Mouse (Mus musculus) frontal cortex, postnatal 36 days (tissue): ENCODE measurements around the gene Rnf19b.
A peak's percentile ranks its signal among the peaks of the same experiment; 100 is the strongest.

Experiments used
- DNase-seq, 2 experiments: peaks; one replicate each; pipeline ENCODE4 v3.0.0; 2022; ENCODE audit warnings: low spot score in 2 of 2

The Rnf19b gene

GRCm38 (mm10) chr4:129068848-129069247, 10.8 kb downstream of the Rnf19b start:
- DNase-seq, result no peak

GRCm38 (mm10) chr4:129079126-129079525, 21.1 kb downstream of the Rnf19b start:
- no peak for DNase-seq

GRCm38 (mm10) chr4:129081041-129081440, 23.0 kb downstream of the Rnf19b start:
- no peak for DNase-seq

DNA sequence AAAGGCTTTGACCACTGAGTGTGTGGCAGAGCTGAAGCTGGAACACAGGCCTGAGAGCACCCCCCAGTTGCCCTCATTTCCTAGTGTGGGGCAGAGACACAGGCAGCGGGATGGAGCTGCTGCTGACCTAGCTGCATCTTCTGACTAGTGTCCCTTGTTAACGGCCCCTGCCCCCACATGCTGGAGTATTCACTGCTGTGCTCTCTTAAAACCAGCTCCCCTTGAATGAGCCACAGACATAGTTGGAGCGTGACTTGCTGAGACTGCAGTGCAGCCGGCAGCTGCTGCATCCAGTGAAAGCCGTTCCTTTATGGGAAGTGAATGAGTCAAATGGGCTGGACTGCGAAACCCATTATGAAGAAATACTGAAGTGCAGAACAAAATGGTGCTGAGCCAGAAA, 23.4 kb downstream of the Rnf19b start:
- DNase-seq, result peak; percentile 25 to 51

GRCm38 (mm10) chr4:129081939-129082338, 23.9 kb downstream of the Rnf19b start:
- DNase-seq, result no peak

- peak; percentile 60 to 64 for DNase-seq
Measured at GRCm38 (mm10) chr4:129082379-129083115, 24.5 kb downstream of the Rnf19b start.

GRCm38 (mm10) chr4:129084896-129085295, 26.8 kb downstream of the Rnf19b start:
- no peak for DNase-seq

- DNase-seq, result peak; percentile 70 to 86
Measured at GRCm38 (mm10) chr4:129086078-129086477, 28.0 kb downstream of the Rnf19b start.

DNA sequence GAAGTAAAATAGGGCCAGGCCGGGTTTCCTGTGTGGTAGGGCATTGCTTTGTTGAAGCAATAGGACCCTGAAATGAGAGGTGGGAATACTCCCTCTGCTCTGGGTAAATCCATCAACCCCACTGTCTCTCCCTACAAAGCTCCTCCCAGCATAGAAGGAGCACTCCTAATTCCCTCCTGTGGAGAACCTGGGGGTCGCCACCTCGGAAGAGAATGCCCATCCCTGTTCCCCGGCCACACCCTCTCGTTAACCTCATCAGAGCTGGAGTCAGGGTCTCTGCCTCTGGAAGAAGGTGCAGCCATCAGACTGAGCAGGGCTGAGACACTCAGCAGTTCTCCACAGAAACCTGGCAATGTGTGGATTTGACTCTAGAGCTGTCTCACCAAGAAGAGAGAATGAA, 29.8 kb downstream of the Rnf19b start:
- no peak for DNase-seq

GRCm38 (mm10) chr4:129095276-129095675, 37.2 kb downstream of the Rnf19b start:
- no peak for DNase-seq

DNA sequence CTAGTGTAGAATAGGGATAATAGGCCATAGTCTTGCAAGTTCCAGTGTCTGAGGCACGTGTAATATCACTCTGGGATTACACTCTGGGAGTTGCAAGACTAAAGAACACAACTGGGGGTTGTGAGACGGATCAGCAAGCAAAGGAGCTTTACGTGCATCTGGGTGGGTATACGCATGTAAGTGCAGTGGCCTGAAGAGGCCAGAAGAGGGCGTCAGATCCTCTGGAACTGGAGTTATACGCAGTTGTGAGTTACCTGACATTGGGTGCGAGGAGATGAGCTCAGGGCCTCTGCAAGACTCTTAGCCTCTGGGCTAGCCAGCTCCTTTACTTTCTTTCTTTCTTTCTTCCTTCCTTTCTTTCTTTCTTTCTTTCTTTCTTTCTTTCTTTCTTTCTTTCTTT, 38.9 kb downstream of the Rnf19b start:
- DNase-seq, result no peak

- no peak for DNase-seq
Measured at GRCm38 (mm10) chr4:129102133-129102829, 44.2 kb downstream of the Rnf19b start.

DNA sequence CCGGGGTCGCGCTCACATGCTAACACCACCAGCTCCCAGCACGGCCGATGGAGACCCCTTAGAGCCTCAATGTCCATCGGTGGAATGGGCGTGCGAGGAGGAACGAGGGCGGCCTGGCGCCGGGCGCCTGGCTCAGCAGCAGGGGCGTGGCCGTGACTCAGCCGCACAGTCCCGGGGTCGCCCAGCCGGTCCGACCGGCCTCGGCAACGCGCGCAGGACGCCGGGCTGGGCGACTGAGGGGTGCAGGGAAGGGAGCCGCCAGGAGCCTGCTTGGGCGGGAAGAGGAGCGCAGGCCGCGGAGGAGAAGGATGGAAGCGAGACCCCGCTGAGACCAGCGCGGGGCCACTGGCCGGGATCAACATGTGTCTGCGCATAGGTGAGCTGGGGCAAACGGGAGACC, 47.3 kb downstream of the Rnf19b start, which contains the start of gene Tmem54:
Tmem54 (plus strand) TSS at position 193 of the 400 bp plus-strand sequence.
- no peak for DNase-seq

DNA sequence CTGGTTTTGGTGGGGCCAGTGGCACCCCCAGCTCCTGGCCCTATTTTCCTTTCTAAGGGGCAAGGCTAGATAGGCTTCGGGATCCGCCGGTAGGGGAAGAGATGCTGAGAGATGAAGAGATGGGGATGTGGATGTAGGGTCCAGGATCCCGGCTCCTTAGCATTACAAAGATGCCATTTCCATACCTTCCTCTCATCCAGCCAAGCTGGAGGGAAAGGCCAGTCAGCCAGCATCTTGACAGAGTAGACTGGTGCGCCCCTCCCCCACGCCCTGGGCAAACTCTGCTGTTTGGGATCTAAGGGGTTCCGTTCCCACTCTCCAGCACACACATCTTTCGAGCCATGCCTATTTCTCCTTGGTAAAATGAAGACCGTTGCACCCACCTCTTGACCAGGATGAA, 48.0 kb downstream of the Rnf19b start:
- DNase-seq, result no peak

DNA sequence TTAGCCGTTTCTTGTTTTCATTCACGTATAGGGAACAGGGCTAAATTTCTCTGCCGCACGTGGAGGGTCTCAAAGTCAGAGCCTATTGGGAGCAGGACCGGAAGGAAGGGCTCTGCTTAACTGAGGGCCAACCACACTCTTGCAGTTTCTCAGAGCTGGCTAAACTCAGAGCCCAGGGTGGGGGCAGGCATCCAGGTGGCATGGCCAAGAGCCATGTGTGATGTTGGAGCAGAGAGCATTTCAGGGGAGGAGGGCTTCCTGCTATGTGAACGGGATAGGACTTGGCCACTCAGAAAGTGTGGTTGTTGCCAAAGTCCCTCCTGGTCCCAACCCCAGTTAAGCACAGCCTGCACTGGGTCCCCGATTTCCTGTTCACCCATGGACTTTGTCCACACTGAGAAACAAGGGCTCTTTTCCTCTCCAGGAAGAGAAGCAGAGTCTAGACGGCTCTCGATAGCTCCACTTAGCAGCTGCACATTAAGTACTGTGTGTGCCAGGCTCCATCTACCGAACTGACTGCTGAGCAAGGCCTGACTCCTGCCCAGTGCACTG, 49.4 kb downstream of the Rnf19b start:
- no peak for DNase-seq

DNA sequence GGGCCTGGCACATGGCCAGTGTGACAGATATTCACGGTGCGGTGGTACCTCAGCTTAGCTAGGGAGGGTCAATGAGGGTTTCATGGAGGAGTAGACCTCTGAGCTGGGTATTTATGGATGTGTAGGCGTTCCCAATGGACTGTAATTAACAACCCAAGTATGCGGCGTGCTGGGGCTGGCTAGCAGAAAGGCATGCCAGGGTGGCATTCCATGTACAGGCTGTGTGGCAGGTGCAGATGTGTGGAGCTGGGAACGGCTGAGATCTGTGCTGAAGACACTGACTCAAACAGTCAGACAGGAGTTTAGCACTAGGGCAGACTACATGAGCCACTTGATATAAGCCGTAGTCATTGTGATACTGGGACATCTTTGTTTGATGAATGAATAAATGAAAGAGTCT, 50.6 kb downstream of the Rnf19b start:
- no peak for DNase-seq

GRCm38 (mm10) chr4:129110804-129111203, 52.7 kb downstream of the Rnf19b start:
- no peak for DNase-seq

DNA sequence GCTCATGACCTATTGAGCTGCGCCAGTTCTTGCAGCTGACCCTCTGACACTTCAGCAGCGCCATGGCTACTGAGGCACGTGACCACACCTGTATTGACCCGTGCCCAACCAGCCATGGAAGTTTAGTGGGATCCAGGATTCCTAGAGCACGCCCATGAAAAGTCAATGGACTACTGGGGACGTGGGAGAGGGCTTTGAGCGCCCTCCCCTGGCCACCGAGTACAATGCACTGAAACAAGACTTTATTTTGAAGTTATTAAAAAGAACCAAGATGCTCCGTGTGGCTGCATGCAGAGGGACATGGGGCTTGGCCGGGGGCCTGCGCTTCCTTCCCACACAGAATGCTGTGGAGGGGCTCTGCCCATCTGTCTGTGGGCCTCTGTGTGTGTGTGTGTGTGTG, 53.3 kb downstream of the Rnf19b start:
- DNase-seq, result no peak

- no peak for DNase-seq
Measured at GRCm38 (mm10) chr4:129112231-129112630, 54.2 kb downstream of the Rnf19b start.

DNA sequence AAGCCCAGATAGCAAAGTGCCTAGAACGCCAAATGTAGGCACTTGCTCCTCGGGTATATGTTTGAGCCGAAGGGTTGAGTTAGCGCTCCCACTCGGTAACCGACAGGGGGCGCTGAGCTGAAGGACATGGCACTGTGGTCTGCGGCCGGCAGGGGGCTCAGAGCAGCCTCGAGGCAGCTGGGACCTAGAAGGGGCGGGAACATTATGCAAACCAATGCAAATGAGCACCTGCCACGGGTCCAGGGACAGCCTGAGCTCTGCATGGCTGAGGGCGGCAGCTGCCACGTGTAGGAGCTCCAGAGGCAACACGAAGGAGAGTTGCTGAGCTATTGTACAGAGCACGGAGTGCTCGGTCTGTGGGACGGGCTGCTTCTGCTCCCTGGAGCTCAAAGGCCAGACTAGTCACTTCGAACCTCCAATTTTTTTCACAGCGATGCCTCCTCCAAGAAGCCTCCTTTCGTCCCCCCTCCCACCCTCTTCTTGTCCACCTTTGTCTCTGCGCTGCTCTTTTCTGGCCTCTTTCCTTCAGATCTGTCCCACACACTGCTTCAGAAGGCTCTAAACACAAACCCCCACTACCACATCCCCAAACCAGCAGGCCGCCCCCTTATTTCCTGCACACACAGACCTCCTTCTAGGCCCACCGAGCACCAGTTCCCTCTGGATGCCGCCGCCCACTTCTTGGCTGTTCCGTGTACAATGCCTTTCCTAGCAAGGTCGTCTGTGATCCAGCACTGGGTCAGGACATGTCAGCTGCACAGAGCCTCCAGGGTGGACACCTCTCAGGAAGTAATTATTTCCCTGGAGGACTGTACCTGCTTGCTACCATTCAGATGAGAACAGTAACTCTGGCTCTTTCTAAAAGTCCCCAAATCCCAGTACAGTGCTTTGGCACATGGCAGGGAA, 55.3 kb downstream of the Rnf19b start:
- DNase-seq, result peak; percentile 82 to 89

DNA sequence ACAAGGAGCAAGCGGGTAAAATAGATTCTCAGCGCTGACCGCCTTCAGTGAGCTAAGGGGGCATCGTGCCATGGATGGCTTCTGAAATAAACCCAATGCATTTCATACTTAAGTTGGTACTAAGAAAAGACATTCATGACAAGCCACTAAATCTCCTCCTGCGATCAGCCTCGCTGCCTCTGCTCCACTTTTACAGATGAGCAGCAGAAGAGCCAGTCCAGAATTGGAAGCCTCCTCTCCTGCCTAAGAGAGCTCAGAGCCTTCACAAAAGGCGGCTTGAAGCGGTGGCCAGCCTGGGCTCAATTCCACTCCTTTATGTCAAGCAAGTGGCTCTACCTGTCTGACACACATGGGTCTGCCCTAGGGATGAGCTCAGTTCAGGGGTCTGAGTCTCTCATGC, 58.6 kb downstream of the Rnf19b start:
- DNase-seq, result no peak
